Mouse (Mus musculus): ENCODE measurements around the gene Krt78.
"Not testable (repeated sequence)": the region's sequence is repeated elsewhere in the genome, so short reads cannot be mapped to it uniquely, and the experiment has no call there.

Krt78 gene

DNA sequence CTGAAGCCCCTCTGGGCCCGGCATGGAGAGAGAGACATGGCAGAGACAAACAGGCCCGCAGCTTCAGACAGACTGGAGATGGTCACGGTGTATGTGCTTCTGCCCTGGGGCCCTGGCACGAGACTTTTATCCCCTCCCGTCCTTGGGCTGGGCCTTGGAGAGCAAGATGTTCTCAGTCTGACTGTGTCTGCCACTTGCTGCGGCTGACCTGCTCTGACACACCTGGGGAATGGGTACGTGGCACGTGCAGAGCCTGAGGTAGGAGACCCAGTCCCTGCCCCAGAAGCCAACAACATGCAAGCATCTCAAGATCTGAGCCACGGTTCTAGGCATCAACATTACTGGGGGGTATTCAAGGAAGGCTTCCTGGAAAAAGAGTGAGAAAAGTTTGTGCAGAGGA, at the start of gene Krt78:
Gene Krt78 (minus strand): TSS at position 101 of the 400 bp plus-strand sequence.
- no peak for DNase-seq (ENCODE audit: low spot score)

DNA sequence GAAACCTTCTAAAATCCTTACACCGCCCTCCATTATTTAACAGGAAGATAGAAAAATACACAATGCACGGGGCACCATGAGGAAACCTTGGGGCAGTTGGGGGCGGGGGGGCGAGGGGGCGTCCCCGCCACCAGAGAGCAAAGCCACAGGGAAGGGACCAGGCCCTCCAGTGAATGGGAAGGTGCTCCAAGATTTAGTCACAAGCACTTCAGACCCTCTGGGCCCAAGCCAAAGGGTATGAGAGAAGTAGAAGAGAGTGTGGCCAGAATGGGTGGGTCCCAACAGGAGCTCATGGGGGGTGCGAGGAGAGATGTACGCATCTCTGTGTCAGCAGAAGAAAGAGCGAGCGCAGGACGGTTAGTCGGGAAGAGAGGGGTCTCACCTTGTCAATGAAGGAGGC, 49.4 kb upstream of the Krt78 start:
- DNase-seq (ENCODE audit: low spot score) = no peak

DNA sequence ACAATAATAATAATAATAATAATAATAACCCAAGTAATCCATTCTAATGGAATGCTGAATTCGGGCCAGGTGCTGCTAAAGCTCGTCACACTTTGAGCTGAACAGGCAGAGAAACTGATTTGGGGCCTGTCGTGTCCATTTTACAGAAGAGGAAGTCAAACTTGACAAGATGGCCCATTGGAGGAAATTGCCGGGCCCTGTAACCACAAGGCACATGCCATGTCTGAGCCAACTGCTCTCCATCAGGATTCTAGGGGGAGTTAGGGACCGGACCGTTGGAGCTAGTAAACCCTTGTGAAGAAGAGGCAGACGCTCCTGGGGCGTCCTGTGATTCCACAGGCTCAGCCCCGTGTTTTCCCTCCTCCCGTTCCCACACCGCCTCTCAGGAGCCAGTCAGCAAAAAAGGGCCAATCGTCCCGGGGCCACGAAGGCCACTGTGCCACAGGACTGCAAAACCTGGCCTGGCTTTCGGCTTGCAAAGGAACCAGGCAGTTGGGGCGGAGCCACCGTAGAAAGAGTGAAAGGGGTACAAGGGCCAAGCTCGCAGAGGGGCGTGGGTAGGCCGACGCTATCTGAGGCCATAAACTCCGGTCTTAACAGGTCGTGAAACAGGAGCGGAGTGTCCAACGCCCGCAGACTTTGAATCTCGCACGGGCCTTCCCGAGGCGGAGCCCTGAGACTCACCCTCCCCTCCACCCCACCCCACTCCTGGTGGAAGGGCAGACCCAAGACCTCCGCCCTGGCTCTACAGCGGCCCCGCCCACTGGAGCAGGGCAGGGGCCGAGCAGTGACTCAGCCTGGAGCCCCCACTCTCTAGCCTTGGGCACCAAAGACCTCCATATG, 48.8 kb upstream of the Krt78 start:
- no peak for DNase-seq (ENCODE audit: low spot score)

DNA sequence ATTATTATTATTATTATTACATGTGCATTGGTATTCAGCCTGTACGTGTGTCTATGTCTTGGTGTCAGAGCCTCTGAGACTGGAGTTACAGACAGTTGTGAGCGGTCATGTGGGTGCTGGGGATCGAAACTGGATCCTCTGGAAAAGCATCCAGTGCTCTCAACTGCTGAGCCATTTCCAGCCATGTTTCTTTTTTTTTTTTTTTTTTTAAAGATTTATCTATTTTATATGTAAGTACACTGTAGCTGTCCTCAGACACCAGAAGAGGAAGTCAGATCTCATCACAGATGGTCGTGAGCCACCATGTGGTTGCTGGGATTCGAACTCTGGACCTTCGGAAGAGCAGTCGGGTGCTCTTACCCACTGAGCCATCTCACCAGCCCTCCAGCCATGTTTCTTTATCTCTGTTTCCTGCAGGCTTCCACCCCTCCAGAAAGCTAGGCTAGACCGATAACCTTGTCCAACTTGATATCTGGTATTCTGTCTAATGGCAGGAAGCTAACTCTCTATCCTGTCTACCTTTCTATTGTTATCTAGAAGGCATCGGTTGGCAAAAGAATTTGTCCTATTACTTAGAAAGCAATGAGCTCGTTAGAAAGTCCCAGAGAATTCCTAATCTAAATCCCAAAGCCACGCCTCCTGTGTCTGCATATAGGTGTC, 45.7 kb upstream of the Krt78 start:
- no peak for DNase-seq (ENCODE audit: low spot score)

DNA sequence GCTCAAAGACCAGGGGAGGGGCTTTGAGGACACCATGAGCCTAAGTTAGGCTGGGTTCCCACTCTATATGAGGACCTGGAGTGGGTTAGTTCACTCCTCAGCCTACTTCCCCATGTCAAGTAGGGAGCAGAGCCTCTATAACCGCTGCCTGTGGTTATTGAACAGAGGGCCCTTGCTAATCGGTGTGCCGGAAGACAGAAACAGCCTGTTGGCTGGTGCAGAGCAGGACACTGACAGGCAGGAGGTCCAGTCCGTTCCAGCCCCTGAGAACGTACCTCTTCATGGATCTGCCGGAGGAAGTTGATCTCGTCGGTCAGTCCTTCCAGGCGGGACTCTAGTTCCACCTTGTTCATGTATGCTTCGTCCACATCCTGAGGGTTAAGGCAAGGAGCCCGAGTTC, 45.1 kb upstream of the Krt78 start:
- DNase-seq (ENCODE audit: low spot score) = no peak

DNA sequence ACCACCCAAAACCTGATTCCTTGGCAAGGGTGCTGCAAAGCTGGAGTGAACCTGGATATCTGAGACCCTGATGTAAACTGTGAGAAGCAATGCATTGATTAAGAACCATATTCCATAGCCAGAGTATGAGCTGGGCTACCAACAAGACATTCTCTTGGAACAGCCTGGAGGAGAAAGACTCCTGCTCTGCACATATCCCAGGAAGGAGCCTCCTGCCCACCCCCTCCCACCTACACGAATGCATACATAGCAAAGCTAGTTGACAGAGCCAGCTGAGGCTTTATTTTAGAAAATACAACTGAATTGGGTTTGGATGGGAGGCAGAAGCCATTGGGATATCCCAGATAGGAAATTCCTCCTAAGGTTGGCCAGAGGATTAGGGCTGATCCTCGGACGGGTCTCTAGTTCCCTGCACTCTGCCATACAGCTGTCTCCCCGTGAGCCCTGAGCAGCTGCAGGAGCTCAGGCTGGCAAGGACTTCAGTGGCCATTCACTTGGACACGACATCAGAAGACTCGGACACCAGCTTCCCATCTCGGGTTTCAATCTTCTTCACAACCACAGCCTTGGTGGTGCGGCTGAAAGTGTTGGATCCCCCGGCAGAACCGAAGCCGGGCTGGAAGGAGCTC, 42.5 kb upstream of the Krt78 start:
- not testable (repeated sequence) for DNase-seq (ENCODE audit: low spot score)

DNA sequence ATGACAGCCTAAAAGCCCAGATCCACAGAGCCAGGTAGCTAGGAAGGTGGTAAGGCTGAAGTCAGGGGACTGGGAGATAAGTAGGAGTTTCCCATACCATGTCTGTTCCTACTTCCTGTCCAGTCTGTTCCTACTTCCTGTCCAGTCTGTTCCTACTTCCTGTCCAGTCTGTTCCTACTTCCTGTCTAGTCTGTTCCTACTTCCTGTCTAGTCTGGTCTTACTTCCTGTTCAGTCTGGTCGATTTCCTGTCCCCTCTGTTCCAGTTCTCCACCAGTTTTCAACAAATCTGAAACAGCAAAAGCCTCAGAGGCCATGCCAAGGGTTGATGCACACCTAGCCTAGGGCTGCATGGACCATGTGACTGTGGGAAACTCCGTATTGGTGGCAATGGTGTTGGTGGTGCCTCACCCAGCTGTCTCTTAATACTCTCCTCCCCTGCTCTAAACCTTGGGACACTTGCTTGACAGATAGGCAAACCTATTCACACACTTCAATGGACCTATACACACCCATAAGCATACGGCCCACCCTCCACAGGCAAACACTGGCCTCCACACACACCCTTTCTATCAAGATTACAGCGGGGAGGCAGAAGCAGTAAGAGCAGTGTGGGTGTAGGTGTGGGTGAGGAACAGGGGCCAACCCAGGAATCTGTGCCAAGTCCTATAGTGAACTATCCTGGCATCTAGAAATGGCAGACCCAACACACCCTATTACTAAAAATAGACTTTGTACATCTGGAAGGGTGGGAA, 41.6 kb upstream of the Krt78 start:
- no peak for DNase-seq (ENCODE audit: low spot score)

DNA sequence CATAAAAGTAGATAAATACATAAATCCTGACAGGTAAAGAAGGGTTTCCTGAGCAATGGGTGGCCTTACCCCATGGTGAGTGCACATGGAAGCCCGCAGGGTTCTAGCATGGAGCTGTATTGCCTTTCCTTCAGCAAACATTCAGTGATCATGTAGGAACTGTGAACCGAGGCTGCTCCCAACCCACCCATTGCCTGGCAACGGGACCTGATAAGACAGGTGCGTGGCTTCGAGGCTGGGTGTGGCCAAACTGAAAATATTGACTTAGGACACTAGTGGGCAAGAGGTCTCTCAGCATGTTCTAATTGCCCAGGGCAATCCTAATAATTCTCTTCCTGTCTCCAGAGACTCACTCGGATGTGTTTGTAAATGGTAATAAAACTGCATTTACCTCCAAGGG, 40.3 kb upstream of the Krt78 start:
- no peak for DNase-seq (ENCODE audit: low spot score)

DNA sequence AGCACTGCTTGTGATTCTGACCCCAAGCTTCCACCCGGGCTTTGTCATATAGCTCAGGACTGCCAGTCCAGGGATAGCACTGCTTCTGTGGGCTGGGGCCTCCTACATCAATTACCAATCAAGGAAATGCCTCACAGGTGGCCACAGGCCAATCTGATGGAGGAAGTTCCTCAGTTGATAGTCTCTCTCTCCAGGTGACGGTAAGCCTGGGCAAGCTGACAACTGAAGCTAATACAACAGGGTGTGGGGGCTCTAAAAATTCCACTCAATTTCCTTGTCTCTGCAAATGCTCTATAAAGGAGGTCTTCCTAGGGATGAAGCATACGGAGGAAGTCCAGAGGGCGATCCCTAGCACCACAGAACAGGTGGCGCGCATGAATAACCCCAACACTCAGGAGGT, 36.9 kb upstream of the Krt78 start:
- no peak for DNase-seq (ENCODE audit: low spot score)

DNA sequence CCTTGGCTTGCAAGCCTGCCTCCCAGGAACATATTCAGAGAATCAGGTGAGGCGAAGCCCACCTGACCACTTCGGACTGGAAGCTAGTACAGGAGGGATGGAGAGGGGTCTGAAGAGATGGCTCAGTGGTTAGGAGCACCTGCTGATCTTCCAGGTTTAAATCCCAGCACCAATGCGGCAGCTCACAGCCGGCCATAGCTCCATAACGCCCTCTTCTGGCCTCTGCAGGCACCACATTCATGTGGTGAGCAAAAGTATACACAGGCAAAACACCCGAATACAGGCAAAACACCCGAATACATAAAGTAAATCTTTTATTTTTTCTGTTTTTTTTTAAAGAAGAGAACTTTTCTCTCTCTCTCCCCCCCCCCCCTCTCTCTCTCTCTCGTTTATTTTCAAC, 34.6 kb upstream of the Krt78 start:
- no peak for DNase-seq (ENCODE audit: low spot score)

DNA sequence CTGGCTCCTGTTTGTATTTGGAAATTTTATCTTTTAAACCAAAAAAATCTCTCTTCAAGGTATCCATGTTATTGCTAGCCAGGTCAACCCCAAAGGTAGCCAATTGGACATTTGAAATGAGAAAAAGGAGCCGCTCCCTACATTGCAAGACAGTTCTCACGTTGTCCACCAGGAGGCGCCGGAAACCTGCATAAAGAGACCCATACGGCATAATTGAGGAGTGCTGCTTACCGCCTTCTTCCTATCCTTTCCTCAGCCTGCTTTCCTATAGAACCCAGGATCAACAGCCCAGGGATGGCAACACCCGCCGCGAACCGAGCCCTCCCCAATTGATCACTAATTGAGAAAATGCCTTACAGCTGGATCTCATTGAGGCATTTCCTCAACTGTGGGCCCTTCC, 34.0 kb upstream of the Krt78 start:
- DNase-seq (ENCODE audit: low spot score) = peak; percentile 66

DNA sequence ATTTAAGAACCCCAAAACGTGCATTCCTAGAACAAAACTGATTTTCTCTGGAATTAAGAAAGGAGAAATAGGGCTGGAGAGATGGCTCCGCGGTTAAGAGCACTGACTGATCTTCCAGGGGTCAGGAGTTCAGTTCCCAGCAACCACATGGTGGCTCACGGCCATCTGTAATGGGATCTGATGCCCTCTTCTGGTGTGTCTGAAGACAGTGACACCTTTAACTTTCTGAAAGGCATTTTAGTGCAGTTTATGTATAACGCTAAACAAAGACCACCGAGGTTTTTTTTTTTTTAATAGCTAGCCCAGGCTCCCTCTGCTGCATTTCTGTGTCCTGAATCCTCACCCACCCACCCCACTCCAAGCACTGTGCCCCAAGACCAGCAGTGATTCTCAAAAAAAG, 30.7 kb upstream of the Krt78 start:
- no peak for DNase-seq (ENCODE audit: low spot score)

DNA sequence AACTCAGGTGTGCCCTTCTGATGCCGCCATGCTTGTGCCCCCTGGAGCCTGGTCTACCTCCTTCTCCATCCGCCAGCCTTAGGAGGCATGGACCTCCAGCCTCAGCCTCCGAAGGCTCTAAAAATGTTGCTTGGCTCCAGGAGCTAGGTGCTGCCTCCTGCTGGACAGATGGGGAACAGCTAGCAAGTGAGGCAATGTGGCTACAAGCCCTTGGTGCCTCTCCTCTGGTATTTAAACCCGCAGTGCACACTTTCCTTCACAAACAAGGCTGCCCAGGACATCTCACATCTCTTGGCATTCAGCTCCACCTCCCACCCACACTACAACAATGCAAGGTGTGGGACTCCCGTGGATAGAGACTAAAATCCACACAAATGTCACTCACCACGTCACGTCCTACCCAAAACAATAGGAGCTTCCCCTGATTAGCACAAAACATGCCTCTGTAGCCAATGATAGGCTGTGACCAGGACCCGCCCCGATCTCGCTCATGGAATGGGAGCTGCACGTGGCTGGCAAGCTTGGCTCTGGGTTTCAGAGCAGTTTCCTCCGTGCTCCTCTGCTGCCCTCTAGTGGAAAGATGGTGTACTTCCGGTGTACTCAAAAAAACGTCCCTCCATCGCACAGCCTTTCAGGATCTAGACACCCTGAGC, 30.0 kb upstream of the Krt78 start:
- DNase-seq (ENCODE audit: low spot score) = peak; percentile 77

DNA sequence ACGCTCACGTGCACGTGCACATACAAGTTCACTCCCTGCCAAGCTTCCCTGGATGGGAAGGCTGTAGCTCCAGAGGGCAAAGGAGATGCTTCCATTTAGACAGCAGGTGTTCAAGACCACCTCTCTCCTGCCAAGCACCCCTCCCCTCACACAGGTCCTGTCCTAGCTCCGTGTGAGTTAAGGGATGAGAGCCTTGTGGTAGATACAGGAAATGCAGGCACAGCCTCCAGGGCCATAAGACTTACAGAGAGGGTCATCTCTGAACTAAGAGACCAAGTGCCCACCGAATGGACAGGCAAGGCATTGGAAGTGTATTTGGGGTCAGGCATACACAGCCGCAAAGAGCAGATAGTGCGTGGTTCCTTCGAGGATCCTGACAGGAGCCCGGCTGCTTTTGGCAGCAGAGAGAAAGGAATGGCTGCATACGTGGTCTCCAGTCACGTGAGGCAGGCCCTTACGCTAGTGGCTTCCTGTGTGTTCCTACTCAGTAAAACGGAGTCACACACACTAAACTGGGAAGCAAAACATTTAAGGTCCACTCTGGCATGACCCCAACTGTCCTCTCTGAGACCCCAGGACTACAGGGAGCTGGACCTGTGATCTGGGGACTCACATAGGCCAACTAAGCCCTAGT, 29.3 kb upstream of the Krt78 start:
- no peak for DNase-seq (ENCODE audit: low spot score)

DNA sequence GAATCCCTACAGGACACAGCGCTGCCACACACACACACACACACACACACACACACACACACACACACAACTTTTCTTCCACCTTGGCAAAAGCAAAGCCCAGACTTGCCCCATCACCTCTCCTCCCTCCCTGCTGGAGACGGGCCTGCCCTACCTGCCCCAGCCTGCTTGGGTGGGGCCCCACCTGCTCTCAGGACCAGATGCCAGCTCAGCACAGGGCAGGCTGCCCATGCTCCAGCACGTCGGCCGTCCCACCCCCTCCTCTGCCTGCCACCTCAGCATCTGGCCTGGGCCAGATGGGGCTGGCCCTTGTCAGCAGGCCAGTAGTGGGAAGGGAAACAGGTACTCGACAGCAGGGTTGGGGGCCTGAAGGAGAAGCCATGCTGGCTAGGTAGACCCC, 26.8 kb upstream of the Krt78 start:
- no peak for DNase-seq (ENCODE audit: low spot score)

DNA sequence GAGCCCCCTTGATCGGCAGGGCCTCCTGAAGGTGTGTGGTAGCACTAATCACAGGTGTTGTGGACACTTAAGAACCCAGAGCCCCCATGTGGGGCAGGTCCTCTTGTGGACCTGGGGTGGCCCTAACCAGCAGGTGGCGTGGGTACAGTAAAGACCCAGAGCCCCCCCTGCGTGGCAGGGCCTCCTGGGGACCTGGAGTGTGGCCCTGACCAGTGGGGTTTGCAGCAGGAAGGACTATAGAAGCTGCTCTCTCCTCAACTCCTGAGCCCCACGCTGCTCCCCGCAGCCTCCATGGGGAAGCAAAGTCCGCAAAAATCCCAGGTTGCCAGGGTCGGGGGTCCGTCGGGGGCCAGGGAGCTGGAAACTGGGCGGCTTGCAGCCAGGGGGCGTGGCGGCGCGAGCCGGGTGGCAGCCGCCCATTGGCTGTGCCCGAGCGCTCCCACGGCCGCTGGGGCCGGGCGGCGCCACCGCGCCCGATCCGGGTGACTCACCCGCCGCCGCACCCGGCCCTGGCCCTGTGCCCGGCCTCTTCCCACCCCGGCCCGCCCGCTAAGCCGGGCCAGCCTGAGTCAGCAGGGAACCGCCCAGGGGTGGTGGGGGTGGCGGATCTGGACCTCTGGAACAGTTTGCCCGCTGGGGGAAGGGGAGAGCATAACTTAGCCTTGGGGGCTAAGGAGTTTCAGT, 23.1 kb upstream of the Krt78 start:
- peak; percentile 84 for DNase-seq (ENCODE audit: low spot score)

DNA sequence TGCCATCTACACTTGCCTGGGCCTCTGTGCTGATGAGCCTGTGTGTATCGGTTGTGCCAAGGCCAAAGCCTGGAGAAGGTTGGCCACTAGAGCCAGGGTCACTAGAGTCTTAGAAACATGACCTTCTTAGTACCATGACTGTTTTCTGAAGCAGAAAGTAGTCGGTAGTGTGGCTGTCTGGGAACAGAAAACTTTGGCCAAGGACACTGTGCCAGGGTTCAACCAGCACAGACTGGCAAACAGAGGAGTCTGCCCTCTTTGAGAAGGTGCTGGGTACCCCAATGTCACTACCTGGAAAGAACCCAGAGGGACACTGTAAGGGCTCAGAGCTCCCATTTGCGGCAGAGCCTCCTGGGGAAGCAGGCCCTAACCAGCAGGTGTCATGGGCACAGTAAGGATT, 22.6 kb upstream of the Krt78 start:
- no peak for DNase-seq (ENCODE audit: low spot score)

DNA sequence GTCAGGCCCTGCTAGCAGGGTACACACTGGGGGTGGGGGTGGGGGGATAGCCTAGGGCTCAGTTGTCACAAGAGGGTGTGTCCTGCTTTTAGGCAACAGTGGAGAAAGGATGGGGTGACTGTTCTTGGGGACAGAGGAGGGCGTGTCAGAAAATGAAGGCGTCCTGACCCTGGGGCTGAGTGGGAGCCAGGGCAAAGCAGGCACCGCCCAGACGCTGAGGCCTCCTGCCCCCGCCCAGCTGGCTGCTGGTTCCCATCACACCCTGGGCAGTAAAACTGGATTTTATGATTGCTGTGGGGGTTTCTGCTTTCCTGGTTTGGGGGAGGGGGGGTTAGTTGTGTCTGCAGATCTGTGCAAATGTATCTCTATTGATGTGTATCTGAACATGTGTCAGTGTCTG, 21.9 kb upstream of the Krt78 start:
- peak; percentile 42 for DNase-seq (ENCODE audit: low spot score)

DNA sequence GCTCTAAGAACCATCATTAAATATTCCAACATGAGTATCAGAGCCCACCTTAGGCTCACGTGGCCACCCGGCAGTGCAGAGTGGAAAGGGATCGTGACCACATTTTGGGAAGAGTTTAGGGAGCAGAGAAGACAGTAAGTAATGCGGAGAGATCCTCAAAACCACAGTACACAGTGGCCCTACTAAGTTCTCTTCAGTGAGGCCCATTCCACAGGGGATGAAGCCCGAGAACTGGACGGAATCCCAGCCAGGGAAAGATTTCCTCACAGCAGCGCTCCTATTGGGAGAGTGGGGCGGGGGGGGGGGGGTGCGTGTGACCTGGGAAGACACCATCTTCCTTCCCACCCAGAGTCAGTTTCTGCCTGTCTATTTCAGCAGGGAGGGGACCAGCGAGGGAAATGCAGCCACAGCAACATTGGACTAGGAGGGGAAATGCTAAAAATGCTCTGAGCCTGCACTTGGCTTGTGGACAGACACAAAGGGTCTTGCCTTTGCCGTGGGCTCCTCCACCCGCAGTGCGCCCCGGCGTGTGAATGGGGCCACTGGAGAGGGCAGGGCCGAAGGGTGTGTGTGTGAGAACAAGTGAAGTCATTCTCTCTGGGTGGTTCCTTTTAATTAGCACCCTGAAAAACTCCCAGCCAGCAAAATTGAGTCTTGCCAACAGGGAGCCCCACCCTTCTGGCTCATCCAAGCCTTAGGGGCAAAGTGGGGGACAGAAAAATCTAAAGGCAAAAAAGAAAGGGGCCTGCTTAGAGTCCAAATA, 20.2 kb upstream of the Krt78 start:
- DNase-seq (ENCODE audit: low spot score) = no peak

DNA sequence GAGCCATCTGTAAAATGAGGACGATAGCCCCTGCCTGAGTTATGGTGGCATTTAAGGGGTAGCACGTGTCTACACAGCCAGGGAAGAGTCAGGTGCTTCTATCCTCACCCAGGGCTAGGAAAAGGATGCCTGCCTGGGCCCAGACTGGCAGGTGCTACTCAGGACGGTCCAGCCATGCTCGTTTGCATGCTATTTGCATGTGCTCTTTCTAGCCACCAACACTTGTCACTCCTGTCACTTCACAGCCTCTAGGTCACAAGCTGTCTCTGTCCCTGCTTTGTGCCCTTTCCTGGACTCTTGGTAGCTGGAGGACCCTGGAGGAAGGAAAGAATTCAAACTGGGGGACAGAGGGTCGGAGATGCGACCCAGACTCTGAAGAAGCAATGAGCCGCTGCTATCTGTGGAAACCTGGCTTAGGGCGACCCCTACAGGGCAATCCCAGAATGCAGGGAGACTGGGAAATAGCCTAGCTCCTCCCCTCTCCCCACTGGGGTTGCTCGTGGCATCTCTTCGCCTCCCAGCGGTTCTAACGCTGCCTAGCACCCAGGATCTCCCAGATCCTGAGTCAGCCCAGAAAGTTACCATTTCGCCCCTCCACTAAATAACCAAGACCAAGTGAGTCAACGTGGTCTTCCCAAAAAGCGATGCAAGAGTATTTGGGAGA, 19.5 kb upstream of the Krt78 start:
- DNase-seq (ENCODE audit: low spot score) = peak; percentile 86
